Mouse (Mus musculus) NIH3T3 (cell line): Measurements from ENCODE around the gene Pycr2.
"Not testable (repeated sequence)": the region's sequence is repeated elsewhere in the genome, so short reads cannot be mapped to it uniquely, and the experiment has no call there.

Experiments used
- DNase-seq: peaks from one replicate; pipeline ENCODE4 v3.0.0-alpha.2; 2012; ENCODE audit warnings: low read depth

The Pycr2 gene

DNA sequence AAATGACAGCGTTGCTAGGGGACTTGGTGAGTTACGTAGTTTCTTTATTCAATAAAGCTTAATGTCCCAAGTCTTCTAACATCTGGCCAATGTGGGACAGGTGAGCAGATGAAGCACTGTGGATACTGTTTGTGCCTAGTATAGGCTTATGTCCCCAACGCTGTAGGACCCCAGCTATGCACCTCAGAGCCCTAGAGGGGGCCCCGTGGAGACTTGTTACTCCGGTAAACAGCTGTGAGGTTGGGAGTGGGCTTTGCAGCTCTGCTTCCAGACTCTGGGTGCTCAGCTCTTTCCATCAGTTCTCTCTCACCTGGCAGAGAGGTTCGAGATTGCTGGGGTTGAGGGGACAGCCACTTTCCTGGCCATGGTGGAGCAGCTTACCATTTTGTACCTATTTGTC lies 1.2 kb downstream of the Pycr2 start:
- DNase-seq: no peak

DNA sequence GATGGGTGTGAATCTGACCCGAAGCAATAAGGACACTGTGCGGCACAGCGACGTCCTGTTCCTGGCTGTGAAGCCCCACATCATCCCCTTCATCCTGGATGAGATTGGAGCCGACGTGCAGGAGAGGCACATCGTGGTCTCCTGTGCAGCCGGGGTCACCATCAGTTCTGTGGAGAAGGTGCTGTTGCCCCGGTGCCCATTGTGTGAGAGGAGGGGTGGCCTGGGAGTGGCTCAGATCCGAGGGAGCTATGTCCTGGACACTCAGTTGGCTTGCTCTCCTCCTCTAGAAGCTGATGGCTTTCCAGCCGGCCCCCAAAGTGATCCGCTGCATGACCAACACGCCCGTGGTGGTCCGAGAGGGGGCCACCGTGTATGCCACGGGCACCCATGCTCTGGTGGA lies 1.8 kb downstream of the Pycr2 start:
- DNase-seq: no peak

GRCm38 (mm10) chr1:180906461-180907147 lies 2.5 kb downstream of the Pycr2 start:
- no peak for DNase-seq

DNA sequence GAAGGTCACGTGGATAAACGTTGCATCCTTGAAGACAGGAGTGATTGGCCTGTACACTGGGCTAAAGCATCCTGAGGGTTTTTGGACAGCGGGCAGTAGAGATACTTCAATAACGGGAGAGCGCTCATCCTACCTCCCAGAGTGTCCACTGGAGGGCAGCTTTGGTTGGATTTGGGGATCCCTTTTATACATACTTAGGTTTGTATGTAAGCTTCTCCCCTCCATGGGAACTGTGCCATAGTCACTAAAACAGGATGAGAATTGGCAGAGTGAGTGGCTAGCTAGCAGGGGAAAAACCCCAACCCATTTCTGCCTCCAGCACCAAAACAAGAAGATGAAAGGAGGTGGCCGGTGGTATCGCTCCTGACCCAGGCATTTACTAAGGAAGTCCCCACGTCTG lies 7.0 kb downstream of the Pycr2 start:
- DNase-seq: peak; percentile 75

DNA sequence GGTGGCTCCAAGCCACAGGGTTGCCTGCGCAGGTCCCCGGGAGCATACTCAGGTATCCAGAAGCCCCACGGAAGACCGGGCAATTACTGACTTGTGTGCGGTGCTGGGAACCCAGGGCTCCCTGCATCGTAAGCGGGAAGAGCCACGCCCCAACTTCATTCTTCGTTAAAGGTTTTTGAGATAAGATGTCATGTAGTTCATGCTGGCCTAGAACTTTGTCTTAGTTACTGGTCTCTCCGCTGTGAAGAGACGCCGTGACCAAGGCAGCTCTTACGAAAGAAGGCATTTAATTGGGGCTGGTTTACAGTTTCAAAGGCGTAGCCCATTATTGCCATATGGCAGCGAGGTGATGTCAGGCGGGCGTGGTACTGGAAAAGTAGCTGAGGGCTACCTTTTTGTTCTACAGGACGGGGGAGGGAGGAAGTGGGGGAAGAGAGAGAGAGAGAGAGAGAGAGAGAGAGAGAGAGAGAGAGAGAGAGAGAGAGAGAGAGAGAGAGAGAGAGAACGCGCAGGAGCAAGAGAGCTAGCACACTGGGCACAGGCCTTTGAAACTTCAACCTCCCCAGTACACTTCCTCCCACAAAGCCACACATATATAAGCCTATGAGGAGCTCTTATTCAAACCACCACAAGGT lies 7.7 kb downstream of the Pycr2 start:
- no peak for DNase-seq

GRCm38 (mm10) chr1:180912792-180913191 lies 8.7 kb downstream of the Pycr2 start:
- DNase-seq: no peak

DNA sequence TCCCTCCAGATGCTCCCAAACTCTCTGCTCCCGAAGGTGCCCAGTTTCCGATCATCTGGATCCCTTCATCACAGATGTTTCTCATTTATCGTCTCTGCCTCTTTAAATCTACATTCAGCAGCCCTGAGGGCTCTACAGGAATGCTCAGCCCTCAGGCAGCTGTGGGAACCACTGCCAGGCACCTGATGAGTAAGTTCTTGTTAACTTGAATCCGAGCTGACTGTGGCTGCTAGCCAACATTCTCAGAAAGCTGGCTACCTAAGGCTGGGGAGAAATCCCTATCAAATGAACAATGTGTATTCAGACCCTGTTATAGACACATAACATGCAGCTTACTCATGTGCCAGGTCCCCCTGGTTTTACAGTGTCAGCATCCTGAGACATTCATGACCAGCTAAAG lies 9.7 kb downstream of the Pycr2 start:
- DNase-seq: peak; percentile 98

DNA sequence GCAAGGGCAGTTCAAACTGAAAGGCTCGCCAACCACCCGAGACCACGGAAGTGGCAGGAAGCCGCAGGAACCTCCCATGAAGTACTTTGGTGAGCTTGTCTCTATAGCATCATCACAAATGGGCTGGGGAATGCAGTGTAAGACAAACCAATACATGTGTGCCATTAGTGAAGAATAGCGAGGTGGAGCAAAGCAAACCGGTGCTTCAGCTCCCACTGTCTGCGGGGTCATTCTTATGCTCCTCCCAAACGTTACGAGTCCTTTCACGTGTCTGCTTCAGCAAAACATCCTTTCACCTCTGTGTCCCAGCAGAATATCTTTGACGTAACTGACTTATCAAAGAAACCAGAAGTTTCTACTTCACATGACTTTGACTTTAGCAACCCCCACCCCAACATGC lies 12.3 kb downstream of the Pycr2 start:
- DNase-seq: no peak

DNA sequence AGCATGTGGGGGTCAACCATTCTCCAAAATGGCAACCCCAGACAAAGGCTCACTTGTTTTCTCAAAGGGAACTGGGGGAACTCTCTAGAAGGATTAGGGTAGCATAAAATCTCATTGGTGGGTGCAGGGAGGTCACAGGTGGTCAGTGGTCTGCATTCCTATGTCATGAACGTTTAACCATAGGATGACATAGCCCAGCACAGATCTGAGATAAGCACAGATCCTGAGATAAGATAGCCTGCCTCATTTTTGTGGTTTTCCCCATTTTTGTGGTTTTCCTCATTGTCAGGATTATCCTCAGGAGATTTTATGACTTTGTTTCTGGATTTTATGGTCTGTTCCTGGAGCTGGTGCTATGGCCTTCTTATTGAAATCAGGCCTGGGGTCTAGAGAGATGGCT lies 13.0 kb downstream of the Pycr2 start:
- DNase-seq: no peak

- DNase-seq: peak; percentile 60
These were observed 15.6 kb downstream of the Pycr2 start for GRCm38 (mm10) chr1:180919686-180920085.

GRCm38 (mm10) chr1:180922273-180923048 lies 18.4 kb downstream of the Pycr2 start:
- DNase-seq: no peak

DNA sequence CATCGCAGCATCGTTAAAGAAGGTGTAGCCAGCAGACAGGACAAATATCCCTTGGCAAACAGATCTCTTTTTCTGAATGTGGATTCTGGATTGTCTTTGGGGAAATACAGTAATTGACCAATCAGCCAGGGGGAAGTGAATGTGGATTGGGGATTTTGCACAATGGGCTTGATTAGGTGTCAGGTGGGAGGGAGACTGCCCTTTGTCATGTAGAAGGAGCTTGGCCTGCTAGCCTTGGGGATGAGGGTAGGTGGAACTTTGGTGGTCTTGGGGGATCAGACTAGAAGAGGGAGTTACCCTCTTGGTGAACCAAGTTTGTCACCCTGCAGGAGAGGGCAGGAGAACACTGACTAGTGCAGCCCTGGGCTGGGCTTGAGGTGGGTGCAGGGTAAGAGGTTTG lies 20.6 kb downstream of the Pycr2 start:
- DNase-seq: no peak

- no peak for DNase-seq
These were observed 22.2 kb downstream of the Pycr2 start for GRCm38 (mm10) chr1:180926286-180926685.

GRCm38 (mm10) chr1:180929599-180929998 lies 25.5 kb downstream of the Pycr2 start:
- DNase-seq: no peak

DNA sequence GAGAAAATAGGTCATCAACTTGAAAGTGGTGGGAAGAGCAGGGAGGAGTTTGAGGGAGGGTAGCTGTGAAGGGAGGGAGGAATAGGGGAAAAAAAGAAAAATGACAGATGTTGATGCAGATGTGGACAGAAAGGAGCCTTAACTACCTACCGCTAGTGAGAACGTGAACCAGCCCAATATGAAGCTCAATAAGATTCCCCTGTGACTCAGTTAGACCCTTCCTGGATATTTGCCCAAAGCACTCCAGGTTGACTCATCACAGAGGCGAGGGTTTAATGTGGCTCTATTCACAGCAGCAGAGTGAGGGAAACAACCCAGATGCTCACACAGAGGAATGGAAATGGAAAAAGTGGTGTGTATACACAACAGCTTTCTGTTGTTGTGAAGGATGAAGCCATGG lies 27.0 kb downstream of the Pycr2 start:
- peak; percentile 89 for DNase-seq

GRCm38 (mm10) chr1:180933659-180934058 lies 29.6 kb downstream of the Pycr2 start:
- DNase-seq: no peak

DNA sequence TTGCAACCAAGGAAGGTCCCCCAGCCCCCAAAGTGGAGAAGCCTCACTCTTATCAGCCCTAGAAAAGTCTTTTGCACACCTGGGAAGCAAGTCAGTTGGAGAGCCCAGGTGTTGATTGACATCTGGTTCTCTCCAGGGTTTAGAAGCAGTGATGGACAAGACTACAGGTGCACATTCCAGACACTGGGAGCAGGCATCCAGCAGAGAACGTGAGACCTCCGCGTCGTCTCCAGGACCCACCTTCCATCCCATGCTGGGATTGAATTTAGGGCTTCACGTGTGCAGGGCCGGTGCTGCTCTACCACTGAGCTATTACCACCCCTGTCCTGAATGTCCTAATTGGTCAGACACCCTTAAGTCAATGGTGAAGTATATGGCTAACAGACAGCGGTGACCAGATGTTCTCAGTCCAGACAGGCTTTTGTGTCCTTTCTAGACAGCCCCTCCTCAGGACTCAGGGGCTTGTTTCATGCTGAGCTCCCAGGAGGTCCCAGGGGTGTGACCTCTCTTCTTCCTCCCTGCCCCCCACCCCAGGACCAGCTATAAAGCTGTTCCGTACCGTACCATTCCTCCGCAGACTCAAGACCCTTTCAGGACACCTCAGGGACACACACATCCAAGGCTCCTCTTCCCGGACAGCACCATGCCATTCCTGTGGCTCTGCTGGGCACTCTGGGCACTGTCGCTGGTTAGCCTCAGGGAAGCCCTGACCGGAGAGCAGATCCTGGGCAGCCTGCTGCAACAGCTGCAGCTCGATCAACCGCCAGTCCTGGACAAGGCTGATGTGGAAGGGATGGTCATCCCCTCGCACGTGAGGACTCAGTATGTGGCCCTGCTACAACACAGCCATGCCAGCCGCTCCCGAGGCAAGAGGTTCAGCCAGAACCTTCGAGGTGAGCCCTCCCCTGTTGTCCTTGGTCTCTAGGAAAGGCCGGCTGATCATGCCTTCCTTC lies 30.6 kb downstream of the Pycr2 start, which contains the start of gene Lefty1:
TSS of gene Lefty1 (plus strand) at position 556 of the 953 bp plus-strand sequence.
- DNase-seq: no peak

- DNase-seq: not testable (repeated sequence)
These were observed 32.7 kb downstream of the Pycr2 start for GRCm38 (mm10) chr1:180936610-180937398.

DNA sequence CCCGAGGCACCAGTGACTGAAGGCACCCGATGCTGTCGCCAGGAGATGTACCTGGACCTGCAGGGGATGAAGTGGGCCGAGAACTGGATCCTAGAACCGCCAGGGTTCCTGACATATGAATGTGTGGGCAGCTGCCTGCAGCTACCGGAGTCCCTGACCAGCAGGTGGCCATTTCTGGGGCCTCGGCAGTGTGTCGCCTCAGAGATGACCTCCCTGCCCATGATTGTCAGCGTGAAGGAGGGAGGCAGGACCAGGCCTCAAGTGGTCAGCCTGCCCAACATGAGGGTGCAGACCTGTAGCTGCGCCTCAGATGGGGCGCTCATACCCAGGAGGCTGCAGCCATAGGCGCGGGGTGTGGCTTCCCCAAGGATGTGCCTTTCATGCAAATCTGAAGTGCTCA lies 33.5 kb downstream of the Pycr2 start:
- not testable (repeated sequence) for DNase-seq

DNA sequence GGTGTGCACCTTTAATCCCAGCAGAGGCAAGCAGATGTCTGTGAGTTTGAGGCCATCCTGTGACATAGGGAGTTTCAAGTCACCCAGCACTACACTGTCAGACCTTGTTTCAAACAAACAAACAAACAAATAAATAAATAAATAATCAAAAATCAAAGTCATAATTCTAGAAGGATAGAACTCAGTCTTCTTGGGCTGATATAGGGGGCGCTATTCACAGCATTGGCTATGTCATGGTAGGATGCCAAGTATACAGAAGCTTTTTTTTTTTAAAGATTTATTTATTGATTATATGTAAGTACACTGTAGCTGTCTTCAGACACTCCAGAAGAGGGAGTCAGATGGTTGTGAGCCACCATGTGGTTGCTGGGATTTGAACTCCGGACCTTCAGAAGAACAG lies 34.7 kb downstream of the Pycr2 start:
- not testable (repeated sequence) for DNase-seq
